In the genomic region with DNA sequence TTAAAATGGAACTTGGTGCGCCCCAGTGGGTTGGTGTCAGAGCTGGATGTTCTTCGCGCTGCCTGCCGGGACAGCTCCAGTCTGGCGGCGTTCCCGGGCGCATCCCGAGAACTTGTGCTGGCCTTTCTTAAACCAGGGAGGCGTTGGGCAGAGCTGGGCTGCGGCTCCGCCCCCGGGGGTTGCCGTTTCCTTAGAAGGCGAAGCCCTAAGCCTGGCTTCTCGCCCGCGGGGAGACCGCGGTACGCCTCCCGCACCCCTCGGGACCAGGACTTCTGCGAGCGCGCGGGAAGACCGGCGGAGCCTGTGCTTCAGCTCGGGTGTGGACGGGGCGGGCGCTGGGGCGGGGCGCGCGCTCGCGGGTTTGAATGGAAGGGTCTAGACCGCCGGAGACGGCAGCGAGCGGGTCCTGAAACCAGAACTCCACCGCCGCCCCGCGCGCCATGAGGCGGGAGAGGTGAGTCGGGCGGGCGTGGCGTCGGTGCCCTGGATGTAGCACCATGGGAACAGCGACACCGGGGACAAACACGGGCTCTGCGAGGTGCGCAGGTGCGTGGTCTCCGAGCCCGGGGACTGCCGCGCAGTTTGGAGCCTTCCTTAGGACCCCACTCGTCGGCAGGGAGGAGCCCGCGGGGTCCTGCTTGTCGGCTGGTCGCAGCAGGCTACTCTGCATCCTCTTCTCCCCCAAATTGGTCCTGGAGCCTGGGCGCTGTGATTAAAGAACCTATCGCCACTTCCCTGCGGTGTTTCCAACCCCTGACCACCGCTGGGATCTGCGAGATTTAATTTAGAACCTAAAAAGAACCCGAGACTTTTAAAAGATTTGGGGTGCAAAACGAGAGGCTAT, we compare ENCODE assay signal across 8 mouse cellular contexts. TPM values are rescaled to one million over a fixed set of nuclear protein-coding genes. Genes with fewer than 3 reads are reported as not detected.
DNase-seq lines count a peak whose midpoint lies in the region; ATAC-seq and TF ChIP-seq lines count a peak whose summit lies in the region.

A gene (plus strand): TSS at position 260 of the 844 bp plus-strand sequence.

- H3K36me3 ChIP-seq in CH12.LX (replicated peaks in 1 of 2; ENCODE audit: control insufficient read depth in 1 of 2, insufficient read depth in 1 of 2, low read length in 1 of 2): no peaks in the 10 kb centered on the region
- peaks cover 7% of the 10 kb centered on the region; the same call in 1 of the 2 replicates for H3K36me3 ChIP-seq in heart, embryonic 12.5 days
- peaks cover 7% of the 10 kb centered on the region for H3K36me3 ChIP-seq in kidney, embryonic 15.5 days
- no peaks in the 10 kb centered on the region for H3K36me3 ChIP-seq in liver, embryonic 12.5 days
- no peaks in the 10 kb centered on the region for H3K36me3 ChIP-seq in neural tube, embryonic 11.5 days (ENCODE audit: control insufficient read depth, insufficient read depth, low read length)

- TF ChIP-seq RAD21 in CH12.LX (IDR thresholded peaks at IDR 0.05; ENCODE audit: low read depth, low read length): no peak

- no peak within 1 kb of the TSS for H3K27ac ChIP-seq in CH12.LX (ENCODE audit: insufficient read depth, low read depth)
- 0 out of 2 replicates have a peak within 1 kb of the TSS, but pooled peaks have one; percentile 32 for H3K27ac ChIP-seq in heart, embryonic 12.5 days (ENCODE audit: poor library complexity, severe bottlenecking)
- H3K27ac ChIP-seq in kidney, embryonic 15.5 days: peak within 1 kb of the TSS; percentile 93
- no peak within 1 kb of the TSS for H3K27ac ChIP-seq in liver, embryonic 12.5 days
- H3K27ac ChIP-seq in neural tube, embryonic 11.5 days (ENCODE audit: low read depth, low read length): 0 out of 2 replicates have a peak within 1 kb of the TSS, but pooled peaks have one; percentile 14

- no peak for TF ChIP-seq CTCF in CH12.LX (conservative IDR thresholded peaks at IDR 0.05 in 1 of 2, IDR thresholded peaks at IDR 0.05 in 1 of 2; ENCODE audit: low read depth in 2 of 2, low read length in 2 of 2)

- in situ Hi-C loops in CH12.LX (cut with MboI; ENCODE audit: low pct_ligation_motif_present, low pct_unique_long_range_greater_than_20kb, low sequenced_read_pairs): no loop called here

- DNase-seq in CH12.LX (ENCODE audit: extremely low read depth): no peak
- DNase-seq in adrenal gland, postnatal 4 days (ENCODE audit: low spot score in 2 of 2): peak; percentile 43 to 66
- peak; percentile 34 for DNase-seq in fibroblast of lung, adult 2 months (ENCODE audit: low read depth)
- peak; percentile 72 for DNase-seq in neural tube, embryonic 11.5 days (ENCODE audit: low spot score)
- DNase-seq in thymus, postnatal 4 days: peak; percentile 36

- H3K9ac ChIP-seq in CH12.LX (ENCODE audit: insufficient read depth, low read depth): no peak within 1 kb of the TSS
- peak within 1 kb of the TSS; percentile 82 for H3K9ac ChIP-seq in heart, embryonic 12.5 days
- peak within 1 kb of the TSS; percentile 66 for H3K9ac ChIP-seq in kidney, embryonic 15.5 days
- H3K9ac ChIP-seq in liver, embryonic 12.5 days: peak within 1 kb of the TSS; percentile 41
- H3K9ac ChIP-seq in neural tube, embryonic 11.5 days (ENCODE audit: low read length): peak within 1 kb of the TSS; percentile 76

- no peak for TF ChIP-seq EP300 in CH12.LX (IDR thresholded peaks at IDR 0.05; ENCODE audit: low read length)

- H3K9me3 ChIP-seq in CH12.LX (replicated peaks; ENCODE audit: low read length): peaks cover 15% of the 10 kb centered on the region
- no peaks in the 10 kb centered on the region for H3K9me3 ChIP-seq in heart, embryonic 12.5 days (replicated peaks)
- no peaks in the 10 kb centered on the region for H3K9me3 ChIP-seq in kidney, embryonic 15.5 days (replicated peaks)
- H3K9me3 ChIP-seq in liver, embryonic 12.5 days (replicated peaks): no peaks in the 10 kb centered on the region
- H3K9me3 ChIP-seq in neural tube, embryonic 11.5 days (ENCODE audit: control insufficient read depth, low read length): no peaks in the 10 kb centered on the region

- dilution Hi-C loops in CH12.LX (cut with MboI; ENCODE audit: extremely low pct_ligation_motif_present, extremely low pct_unique_long_range_greater_than_20kb, low sequenced_read_pairs): no loop called here

- no peaks in the 10 kb centered on the region for H3K79me2 ChIP-seq in CH12.LX (replicated peaks; ENCODE audit: control insufficient read depth, extremely low read depth, insufficient read depth, poor library complexity, severe bottlenecking)

- WGBS in heart, embryonic 12.5 days: under 1% methylated on average over 78 of the region's 78 CpGs
- WGBS in kidney, embryonic 15.5 days: under 1% methylated on average over 78 of the region's 78 CpGs
- under 1% methylated on average over 78 of the region's 78 CpGs for WGBS in liver, embryonic 12.5 days (ENCODE audit: insufficient replicate concordance)
- under 1% methylated on average over 73 of the region's 78 CpGs for WGBS in neural tube, embryonic 11.5 days

- peaks cover 22% of the 10 kb centered on the region for H3K27me3 ChIP-seq in CH12.LX (replicated peaks)
- no peaks in the 10 kb centered on the region for H3K27me3 ChIP-seq in heart, embryonic 12.5 days (replicated peaks)
- H3K27me3 ChIP-seq in kidney, embryonic 15.5 days: peaks cover 3% of the 10 kb centered on the region; the same call in 1 of the 2 replicates
- peaks cover 57% of the 10 kb centered on the region for H3K27me3 ChIP-seq in liver, embryonic 12.5 days (replicated peaks)
- 0 out of 2 replicates have a peak, but pooled peaks cover 5% of the 10 kb centered on the region for H3K27me3 ChIP-seq in neural tube, embryonic 11.5 days (ENCODE audit: control insufficient read depth, insufficient read depth, low read length)

- peak; percentile 40; the same call in 1 of the 2 replicates for ATAC-seq in heart, embryonic 12.5 days (ENCODE audit: insufficient number of reproducible peaks, low FRiP score)
- peak; percentile 61 for ATAC-seq in kidney, embryonic 15.5 days (replicated peaks; ENCODE audit: low FRiP score)
- ATAC-seq in liver, embryonic 12.5 days: no peak
- ATAC-seq in neural tube, embryonic 11.5 days (ENCODE audit: insufficient read depth, low FRiP score, low TSS enrichment): peak; percentile 52

- H3K4me1 ChIP-seq in CH12.LX (ENCODE audit: control insufficient read depth in 1 of 2, insufficient read depth in 2 of 2): peaks cover 0 to 5% of the 10 kb centered on the region in 2 experiments; a peak in 1 of 4 replicates
- H3K4me1 ChIP-seq in heart, embryonic 12.5 days (replicated peaks): peaks cover 24% of the 10 kb centered on the region
- peaks cover 26% of the 10 kb centered on the region for H3K4me1 ChIP-seq in kidney, embryonic 15.5 days
- H3K4me1 ChIP-seq in liver, embryonic 12.5 days: peaks cover 12% of the 10 kb centered on the region; the same call in 1 of the 2 replicates
- H3K4me1 ChIP-seq in neural tube, embryonic 11.5 days (ENCODE audit: control insufficient read depth, insufficient read depth, low read length): peaks cover 7% of the 10 kb centered on the region

- TF ChIP-seq POLR2A in CH12.LX (IDR thresholded peaks at IDR 0.05; ENCODE audit: low read depth, low read length): no peak

- peak within 1 kb of the TSS in 1 of 3 experiments; percentile 11 for H3K4me3 ChIP-seq in CH12.LX (replicated peaks in 1 of 3; ENCODE audit: low read depth in 2 of 3, low read length in 2 of 3, poor library complexity in 1 of 3)
- H3K4me3 ChIP-seq in heart, embryonic 12.5 days: peak within 1 kb of the TSS; percentile 75
- peak within 1 kb of the TSS; percentile 59 for H3K4me3 ChIP-seq in kidney, embryonic 15.5 days (replicated peaks)
- H3K4me3 ChIP-seq in liver, embryonic 12.5 days: peak within 1 kb of the TSS; percentile 54
- H3K4me3 ChIP-seq in neural tube, embryonic 11.5 days (ENCODE audit: low read depth, low read length): peak within 1 kb of the TSS; percentile 54

- peak within 1 kb of the TSS; percentile 4; the same call in 1 of the 2 replicates for H3K4me2 ChIP-seq in CH12.LX (ENCODE audit: insufficient read depth, low read depth, poor library complexity, severe bottlenecking)
- H3K4me2 ChIP-seq in heart, embryonic 12.5 days: peak within 1 kb of the TSS; percentile 97
- peak within 1 kb of the TSS; percentile 94 for H3K4me2 ChIP-seq in kidney, embryonic 15.5 days
- H3K4me2 ChIP-seq in liver, embryonic 12.5 days: peak within 1 kb of the TSS; percentile 70
- H3K4me2 ChIP-seq in neural tube, embryonic 11.5 days (ENCODE audit: low read depth): peak within 1 kb of the TSS; percentile 80

TF ChIP-seq in CH12.LX, 34 proteins besides CTCF, POLR2A, EP300 and RAD21:
- TF ChIP-seq ELF1 (IDR thresholded peaks at IDR 0.05; ENCODE audit: low read depth, low read length) (no peak), POLR2AphosphoS2 (IDR thresholded peaks at IDR 0.05; ENCODE audit: low read depth, low read length) (no peak), SMC3 (IDR thresholded peaks at IDR 0.05; ENCODE audit: low read depth, low read length) (no peak), ETS1 (conservative IDR thresholded peaks at IDR 0.05; ENCODE audit: low read depth, low read length) (no peak), MAX (IDR thresholded peaks at IDR 0.05; ENCODE audit: low read length) (no peak)

RNA-seq across cellular contexts. Expression of the gene that starts here (rescaled TPM):
- total RNA-seq in CH12.LX (2012; rRNA removed) (0.08 and 0.17 TPM in 2 replicates), CH12.LX (2014; rRNA removed) (not detected in 2 replicates)
- polyA plus RNA-seq in CH12.LX (2012; ENCODE audit: insufficient read length, low read depth): not detected in 2 replicates
- 10 to 100 TPM; 22.5 to 25.4 TPM for total RNA-seq in adrenal gland, postnatal 4 days (2021)
- polyA plus RNA-seq in heart, embryonic 12.5 days (2016; fragmentation: Nextera tagmentation; extraction: Ambion mirVana): 48.1 and 50.0 TPM in 2 replicates
- 79.2 and 92.8 TPM in 2 replicates for polyA plus RNA-seq in kidney, embryonic 15.5 days (2015; fragmentation: Nextera tagmentation; extraction: Ambion mirVana)
- 8.7 TPM in 2 replicates for polyA plus RNA-seq in liver, embryonic 12.5 days (2016; fragmentation: Nextera tagmentation; extraction: Ambion mirVana)
- 32.2 and 32.3 TPM in 2 replicates for polyA plus RNA-seq in neural tube, embryonic 11.5 days (2014; fragmentation: Nextera tagmentation; extraction: Ambion mirVana)

Comparison
In these comparisons a context has a peak if more than half of its experiments do, and no peak if none do; other contexts are left out.
1. RNA of the gene that starts here (total RNA-seq): 22.5 to 25.4 TPM in adrenal gland, postnatal 4 days; 0.08 to 0.17 TPM in CH12.LX; every median in the first group is over 10 times any median in the second.
2. H3K27ac ChIP-seq: peak in heart, embryonic 12.5 days (single experiment), kidney, embryonic 15.5 days (single experiment) and neural tube, embryonic 11.5 days (single experiment); none in CH12.LX (single experiment) and liver, embryonic 12.5 days (single experiment).
3. H3K4me2 ChIP-seq: peak in every context shown above with its lines; median percentile 97 in heart, embryonic 12.5 days; 94 in kidney, embryonic 15.5 days; 80 in neural tube, embryonic 11.5 days; 70 in liver, embryonic 12.5 days; 4 in CH12.LX.